Mouse (Mus musculus) Patski (cell line): Measurements from ENCODE around the gene Lsm14b. TPM values are rescaled to one million over a fixed set of nuclear protein-coding genes. Genes with fewer than 3 reads are reported as not detected.

Source experiments
- ATAC-seq: fragments of 100-300 bp; one replicate; pipeline ENCODE4 v1.8.0; 2021
- CTCF ChIA-PET: fragments of 350-600 bp; sonication (Branson Sonifier 250); formaldehyde crosslinking; loops from one replicate; lab custom pipeline; 2022; ENCODE audit warnings: inconsistent platforms; lab: Charles Lee
- POLR2A ChIA-PET: fragments of 350-600 bp; sonication (Branson Sonifier 250); formaldehyde crosslinking; loops from one replicate; lab custom pipeline; 2022; ENCODE audit warnings: antibody characterized with exemption, inconsistent platforms; lab: Charles Lee
- DNase-seq: peaks from one replicate; pipeline ENCODE4 v3.0.0-alpha.2; 2011; ENCODE audit warnings: low read depth, low spot score
- H3K27me3 ChIP-seq: fragments of 371-371 bp; one replicate; pipeline ENCODE4 v1.5.1; 2021
- CTCF ChIP-seq: fragments of 100-300 bp; IDR thresholded peaks from one replicate; pipeline ENCODE4 v1.5.1; 2021
- in situ Hi-C: fragments of 300-500 bp; cut with MboI; formaldehyde crosslinking; loops from 3 replicates; pipeline ENCODE4 v1.11.1; 2018; ENCODE audit warnings: low pct_unique_long_range_greater_than_20kb, mixed read lengths
- polyA plus RNA-seq: library from polyadenylated mRNA; unstranded; gene quantifications from one replicate; pipeline ENCODE4 v1.2.3, GENCODE M21; 2021

Gene Lsm14b
- polyA plus RNA-seq, 1 experiment from 2014 or later, result 51.1 TPM

DNA sequence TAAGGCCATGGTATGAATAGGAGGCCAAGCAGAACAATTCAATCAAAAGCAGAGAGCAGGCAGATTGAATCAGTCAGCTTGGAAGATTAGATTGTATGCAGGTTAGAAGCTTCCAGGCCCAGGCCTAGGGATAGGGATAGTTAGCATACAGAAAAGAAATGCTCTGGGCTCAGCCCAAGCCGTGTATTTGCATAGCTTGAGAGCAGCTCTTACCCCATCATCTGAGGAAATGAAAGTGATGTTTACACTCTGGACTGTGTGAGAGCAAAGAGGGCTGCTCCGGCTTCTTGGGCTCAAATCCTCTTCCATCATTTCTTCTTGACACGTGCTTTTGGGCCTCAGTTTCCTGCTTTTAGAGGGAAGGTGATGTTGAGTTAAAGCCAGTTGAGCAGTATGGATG lies 22.8 kb downstream of the Lsm14b start:
- DNase-seq (no peak), ATAC-seq (no peak)
- CTCF ChIA-PET, result interaction anchor here (1.2 to 3.5 kb wide), 3 partner anchors 12 to 133 kb away, joined by 3 to 16 read pairs (median 3); no protein-coding TSS in a partner anchor
- POLR2A ChIA-PET, result interaction anchor here (1.6 kb wide), 1 partner anchor 9 kb away, joined by 5 read pairs; no protein-coding TSS in a partner anchor
- TF ChIP-seq CTCF, result no peak
- H3K27me3 ChIP-seq, result no peaks in the 10 kb centered on the region
- in situ Hi-C loops, result loop anchor here (5.0 kb wide), 1 partner anchor 130 kb away; no protein-coding TSS in a partner anchor

DNA sequence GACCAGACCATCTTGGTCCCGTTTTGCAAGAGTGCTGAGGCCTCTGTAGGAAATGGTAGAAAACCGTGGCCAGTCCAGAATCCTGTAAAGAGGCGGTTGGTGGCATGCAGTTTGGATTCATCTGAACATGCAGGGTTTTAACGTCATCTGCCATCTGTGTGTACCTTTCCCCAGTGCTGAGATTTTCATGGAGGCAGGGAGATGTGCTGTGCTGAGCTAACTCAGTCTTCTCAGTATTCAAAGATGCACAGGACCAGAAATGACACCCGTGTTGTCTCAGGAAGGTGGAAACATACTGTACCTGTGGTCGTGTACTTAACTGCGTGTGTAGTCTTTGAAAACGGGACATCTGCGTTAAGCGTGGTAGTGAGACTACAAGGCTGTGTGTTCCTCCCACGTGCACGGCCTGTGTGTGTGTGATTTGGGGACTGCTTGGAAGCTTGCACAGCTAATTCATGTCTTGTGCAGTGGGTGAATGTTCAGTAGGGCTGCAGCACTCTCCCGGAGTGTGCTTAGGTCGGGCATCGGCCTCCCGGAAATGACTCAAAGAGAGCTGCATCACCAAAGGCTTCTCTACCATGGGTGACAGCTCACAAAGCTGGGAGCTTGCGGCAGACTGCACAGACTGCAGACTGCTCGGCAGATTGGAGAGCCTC lies 23.3 kb downstream of the Lsm14b start:
- ChIA-PET CTCF (interaction anchor here (0.6 to 3.5 kb wide), 3 partner anchors 90 to 134 kb away, joined by 3 to 16 read pairs (median 4); no protein-coding TSS in a partner anchor), POLR2A (no interaction called here)
- DNase-seq (no peak), ATAC-seq (no peak)
- in situ Hi-C loops, result loop anchor here (5.0 kb wide), 1 partner anchor 131 kb away; no protein-coding TSS in a partner anchor
- H3K27me3 ChIP-seq, result no peaks in the 10 kb centered on the region
- no peak for TF ChIP-seq CTCF

DNA sequence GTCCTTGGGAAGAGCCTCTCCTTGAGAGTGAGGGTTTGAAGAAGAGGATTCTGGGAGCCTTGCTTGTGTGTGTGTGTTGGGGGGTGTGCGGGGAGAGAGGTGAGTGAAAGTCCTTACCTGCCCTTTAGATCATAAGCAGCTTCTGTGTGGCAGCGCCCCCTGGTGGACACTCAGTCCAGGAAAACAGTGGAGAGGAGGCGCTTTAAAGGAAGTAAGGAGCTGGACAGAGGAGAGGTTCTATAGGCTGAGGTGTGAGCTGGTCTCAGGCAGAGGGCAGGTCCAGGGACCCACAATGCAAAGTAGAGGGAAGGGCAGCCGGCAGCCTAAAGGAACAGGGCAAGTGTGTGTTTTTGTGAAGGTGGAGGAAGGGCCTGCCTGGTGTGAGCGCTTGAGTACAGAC lies 26.2 kb downstream of the Lsm14b start:
- CTCF ChIA-PET, result interaction anchor here (0.6 to 3.2 kb wide), 23 partner anchors 11 to 135 kb away, joined by 3 to 47 read pairs (median 4); no protein-coding TSS in a partner anchor
- H3K27me3 ChIP-seq, result no peaks in the 10 kb centered on the region
- ATAC-seq (peak; percentile 61), DNase-seq (no peak)
- no peak for TF ChIP-seq CTCF
- in situ Hi-C loops, result no loop called here
- POLR2A ChIA-PET, result no interaction called here

DNA sequence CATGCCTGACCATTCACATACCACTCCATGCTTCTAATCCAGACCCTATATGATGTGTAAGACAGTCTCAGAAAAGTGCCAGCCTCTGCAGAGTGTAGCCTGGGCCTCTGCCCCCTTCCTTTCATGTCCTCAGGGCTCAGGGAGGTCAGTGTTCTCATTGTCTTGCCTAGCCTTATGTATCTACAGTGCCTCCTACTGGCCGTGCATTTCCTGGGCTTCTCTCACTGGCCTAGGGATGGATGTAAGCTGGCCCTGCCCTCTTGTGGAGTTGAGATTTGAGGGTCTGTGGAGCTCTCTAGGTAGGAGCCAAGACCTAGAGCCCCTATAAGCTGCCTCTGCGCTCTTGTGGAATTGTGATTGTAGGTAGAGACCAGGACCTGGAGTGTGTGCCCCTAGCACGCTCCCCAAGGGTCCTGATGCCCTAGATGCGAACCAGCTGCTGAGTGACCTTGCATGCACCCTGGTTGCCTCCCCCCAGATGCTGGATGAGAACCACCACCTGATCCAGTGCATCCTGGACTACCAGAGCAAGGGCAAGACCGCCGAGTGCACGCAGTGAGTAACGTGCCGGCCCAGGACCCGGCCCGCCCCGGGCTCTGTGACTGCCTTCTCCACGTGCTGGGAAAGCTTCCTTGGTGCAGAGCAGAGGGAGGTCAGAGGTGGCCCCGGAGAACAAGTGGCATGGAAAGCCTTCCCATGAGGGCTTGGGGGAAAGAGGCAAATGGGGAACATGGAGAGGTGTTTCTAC lies 27.4 kb downstream of the Lsm14b start:
- ChIA-PET CTCF (interaction anchor here (1.0 to 3.2 kb wide), 13 partner anchors 10 to 136 kb away, joined by 3 to 47 read pairs (median 5); no protein-coding TSS in a partner anchor), POLR2A (interaction anchor here (0.6 kb wide), 1 partner anchor 19 kb away, joined by 3 read pairs; no protein-coding TSS in a partner anchor)
- no peak for DNase-seq
- no peak for ATAC-seq
- TF ChIP-seq CTCF, result no peak
- in situ Hi-C loops, result no loop called here
- H3K27me3 ChIP-seq, result no peaks in the 10 kb centered on the region

DNA sequence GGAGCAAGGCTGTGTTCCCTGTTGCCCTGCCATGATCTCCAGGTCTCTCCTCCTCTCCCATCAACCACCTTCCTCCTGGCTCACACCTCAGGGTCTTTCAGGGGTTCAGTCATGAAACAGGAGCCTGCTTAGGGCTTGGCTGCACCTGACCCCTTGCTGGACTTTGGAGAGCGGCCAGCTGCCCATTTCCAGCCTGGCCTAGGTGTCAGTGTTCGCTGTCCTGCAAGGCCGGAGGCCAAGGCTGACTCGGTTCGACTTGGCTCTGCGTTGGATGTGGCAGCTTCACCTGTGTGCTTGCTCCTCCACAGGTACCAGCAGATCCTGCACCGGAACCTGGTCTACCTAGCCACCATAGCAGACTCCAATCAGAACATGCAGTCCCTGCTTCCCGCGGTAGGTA lies 28.2 kb downstream of the Lsm14b start:
- no peak for TF ChIP-seq CTCF
- CTCF ChIA-PET, result interaction anchor here (2.5 kb wide), 1 partner anchor 132 kb away, joined by 7 read pairs; no protein-coding TSS in a partner anchor
- no peaks in the 10 kb centered on the region for H3K27me3 ChIP-seq
- in situ Hi-C loops, result no loop called here
- POLR2A ChIA-PET, result no interaction called here
- no peak for DNase-seq
- ATAC-seq, result no peak

DNA sequence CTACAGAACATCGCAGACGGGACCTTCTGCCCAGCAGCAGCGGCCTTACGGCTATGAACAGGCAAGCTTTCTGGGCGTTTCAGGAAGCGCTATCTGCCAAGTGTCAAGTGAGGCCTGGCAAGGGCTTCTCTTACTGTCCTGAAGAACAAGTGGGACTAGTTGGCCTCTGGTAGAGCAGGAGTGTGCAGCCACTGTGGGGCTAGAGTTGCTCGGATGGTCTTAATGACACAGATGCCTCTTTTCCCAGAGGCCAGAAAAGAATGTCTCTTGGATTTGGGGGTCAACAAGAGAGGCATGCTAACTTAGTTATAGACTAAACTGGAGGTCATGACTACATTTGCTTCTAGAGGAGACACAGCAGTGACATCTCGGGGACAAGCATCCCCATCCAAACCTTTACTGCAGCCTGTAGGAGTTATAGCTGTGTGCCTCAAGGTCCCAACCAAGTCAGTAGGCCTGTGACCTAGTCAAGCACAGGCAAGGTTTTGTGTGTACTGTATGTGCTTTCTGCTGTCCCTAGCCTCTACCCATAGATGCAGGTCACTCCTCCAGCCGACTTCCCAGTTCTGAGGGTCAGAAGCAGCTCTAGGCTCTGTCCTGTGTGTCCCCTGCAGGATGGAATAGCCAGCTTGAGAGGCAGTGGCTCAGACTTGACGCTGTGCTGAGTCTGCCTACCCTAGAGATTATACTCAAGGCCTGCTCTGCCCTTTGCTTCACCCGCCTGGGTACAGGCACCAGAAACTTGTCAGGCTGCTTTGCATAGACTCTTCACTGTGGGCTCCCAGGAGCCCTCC lies 38.7 kb downstream of the Lsm14b start:
- CTCF ChIA-PET, result interaction anchor here (0.9 to 5.7 kb wide), 2 partner anchors 12 to 150 kb away, joined by 3 to 23 read pairs; no protein-coding TSS in a partner anchor
- POLR2A ChIA-PET, result interaction anchor here (0.6 kb wide), 1 partner anchor 83 kb away, joined by 3 read pairs; no protein-coding TSS in a partner anchor
- DNase-seq, result no peak
- in situ Hi-C loops, result no loop called here
- no peak for TF ChIP-seq CTCF
- H3K27me3 ChIP-seq, result no peaks in the 10 kb centered on the region
- ATAC-seq, result no peak

DNA sequence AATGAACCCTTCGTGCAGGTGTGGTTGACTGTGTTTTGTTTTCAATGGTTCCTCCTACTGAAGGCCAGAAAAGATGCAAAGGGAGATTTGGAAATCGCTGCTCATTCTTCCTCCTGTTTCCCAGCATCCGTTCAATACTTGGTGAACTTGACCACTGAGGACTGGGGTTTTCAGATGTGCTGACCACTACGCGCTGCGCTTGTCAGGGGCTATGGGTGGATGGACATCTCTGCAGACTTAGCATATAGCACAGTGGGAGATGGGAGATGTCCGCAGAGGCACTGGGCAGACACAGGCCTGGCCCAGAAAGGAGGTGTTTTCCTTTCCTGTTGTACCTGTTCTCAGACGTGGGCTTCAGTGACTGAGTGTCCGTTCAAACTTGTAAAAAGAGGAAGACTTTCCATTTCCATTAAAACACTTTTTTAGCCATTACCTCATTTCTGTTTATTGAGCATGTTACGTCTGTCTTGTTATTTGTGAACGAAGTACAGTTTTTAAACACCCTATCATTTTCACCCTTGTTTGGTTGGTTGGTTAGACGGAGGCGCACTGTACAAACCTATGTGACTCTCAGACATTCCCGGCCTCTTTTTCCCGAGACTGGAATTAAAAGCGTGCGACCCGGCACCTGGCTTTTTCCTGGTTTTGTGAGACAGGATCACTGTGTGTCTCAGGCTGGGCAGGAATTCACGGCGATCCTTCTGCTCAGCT lies 45.1 kb downstream of the Lsm14b start:
- CTCF ChIA-PET, result interaction anchor here (1.2 to 1.4 kb wide), 2 partner anchors 10 to 13 kb away, joined by 3 to 5 read pairs; no protein-coding TSS in a partner anchor
- DNase-seq, result no peak
- no peaks in the 10 kb centered on the region for H3K27me3 ChIP-seq
- ATAC-seq, result no peak
- in situ Hi-C loops, result loop anchor here (10.0 kb wide), 2 partner anchors 55 to 185 kb away; partner anchors contain the start of gene Rps21
- POLR2A ChIA-PET, result interaction anchor here (1.0 to 1.7 kb wide), 6 partner anchors 9 to 50 kb away, joined by 3 to 6 read pairs (median 4); partner anchors contain the start of gene Osbpl2
- no peak for TF ChIP-seq CTCF

DNA sequence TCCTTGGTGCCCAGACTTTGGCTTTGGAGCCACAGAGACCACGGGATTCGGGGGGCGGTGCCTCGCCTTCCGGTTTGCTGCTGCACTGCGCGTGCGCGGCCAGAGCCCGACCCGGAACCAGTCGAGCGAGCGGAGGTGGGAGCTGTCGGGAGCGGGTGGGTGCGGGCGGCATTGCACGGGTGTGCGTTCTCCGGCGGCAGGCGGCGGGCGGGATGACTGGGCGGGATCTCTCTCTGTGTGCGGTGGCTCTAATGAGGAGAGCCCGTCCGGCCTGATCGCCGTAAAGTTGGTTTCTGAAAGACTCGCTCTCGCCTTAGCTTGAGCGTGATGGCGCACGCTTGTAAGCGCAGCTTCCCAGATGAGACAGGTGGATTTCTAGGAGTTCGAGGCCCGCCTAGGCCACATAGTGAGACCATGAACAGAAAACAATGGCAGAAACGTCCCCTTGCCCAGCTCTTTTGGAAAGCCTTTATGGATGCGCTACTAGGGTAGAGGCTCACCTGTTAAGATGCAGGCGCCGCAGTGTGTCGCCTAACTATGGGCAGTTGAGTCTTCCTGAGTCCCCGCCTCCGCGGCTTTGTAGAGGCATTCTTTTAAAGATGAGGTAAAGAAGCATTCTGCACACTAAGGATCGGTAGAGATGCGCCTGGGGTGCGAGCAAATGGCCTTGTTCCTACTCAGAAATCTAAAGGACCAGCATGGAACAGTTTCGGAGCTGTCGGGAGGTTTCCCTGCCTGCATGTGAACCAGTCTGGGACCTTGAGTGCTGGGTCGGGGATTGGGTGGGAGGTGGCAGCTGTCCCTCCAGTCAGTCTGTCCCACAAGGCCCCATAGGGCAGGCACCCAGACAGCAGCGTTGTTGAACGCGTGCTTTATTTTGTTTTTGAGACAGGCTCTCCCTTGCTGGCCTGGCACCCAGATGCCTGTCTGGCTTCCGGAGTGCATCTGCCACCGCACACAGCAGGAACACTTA lies 46.0 kb downstream of the Lsm14b start, which contains the start of gene Mtg2:
Mtg2 (plus strand) TSS at position 108 of the 973 bp plus-strand sequence.
- POLR2A ChIA-PET, result interaction anchor here (0.7 to 1.7 kb wide), 7 partner anchors 8 to 49 kb away, joined by 3 to 6 read pairs (median 3); partner anchors contain the start of gene Osbpl2

More for the DNA sequence above, 46.0 kb downstream of the Lsm14b start, which contains the start of gene Mtg2:
- ATAC-seq (peak; percentile 84), DNase-seq (no peak)
- no peaks in the 10 kb centered on the region for H3K27me3 ChIP-seq
- no peak for TF ChIP-seq CTCF
- CTCF ChIA-PET, result interaction anchor here (1.4 kb wide), 2 partner anchors 9 to 18 kb away, joined by 3 to 5 read pairs; no protein-coding TSS in a partner anchor
- in situ Hi-C loops, result loop anchor here (10.0 kb wide), 2 partner anchors 54 to 184 kb away; partner anchors contain the start of gene Rps21
